Mouse (Mus musculus) stomach, embryonic 14.5 days (tissue): ENCODE measurements at regions not wholly inside any gene's neighbourhood (a gene's known extent, or its start where the extent isn't known, plus 50 kb on each side); places are given as distances from the start of the nearest gene placed in this dataset.

Source experiments
- ATAC-seq: fragments of 200-750 bp; cut with Nextera tagmentation; 2 replicates; pipeline ENCODE4 v1.8.0; 2017; ENCODE audit warnings: low read depth, moderate TSS enrichment; ENCODE audit not compliant: insufficient number of reproducible peaks, insufficient read depth, low FRiP score
- H3K27ac ChIP-seq: fragments of 300-500 bp; sonication (generic); 2 replicates; pipeline ENCODE4 v1.5.1; 2014; ENCODE audit warnings: mild to moderate bottlenecking, low read length, moderate library complexity, mixed read lengths
- H3K27me3 ChIP-seq: fragments of 300-500 bp; sonication (generic); 2 replicates; pipeline ENCODE4 v1.6.1; 2014; ENCODE audit warnings: low read length, control low read depth, mixed read lengths; ENCODE audit not compliant: control insufficient read depth, insufficient read depth
- H3K36me3 ChIP-seq: fragments of 300-500 bp; sonication (generic); 2 replicates; pipeline ENCODE4 v1.6.1; 2014; ENCODE audit warnings: mild to moderate bottlenecking, control low read depth, low read length, moderate library complexity, mixed read lengths; ENCODE audit not compliant: control insufficient read depth, insufficient read depth
- H3K4me1 ChIP-seq: fragments of 300-500 bp; sonication (generic); 2 replicates; pipeline ENCODE4 v1.6.1; 2014; ENCODE audit warnings: low read length, control low read depth, mixed read lengths; ENCODE audit not compliant: control insufficient read depth, insufficient read depth
- H3K4me2 ChIP-seq: fragments of 300-500 bp; sonication (generic); replicated peaks from 2 replicates; pipeline ENCODE4 v1.6.1; 2014; ENCODE audit warnings: low read depth, low read length, control low read depth
- H3K4me3 ChIP-seq: fragments of 300-500 bp; sonication (generic); 2 replicates; pipeline ENCODE4 v1.5.1; 2014; ENCODE audit warnings: low read depth, low read length, control low read depth
- H3K9ac ChIP-seq: fragments of 300-500 bp; sonication (generic); replicated peaks from 2 replicates; pipeline ENCODE4 v1.6.1; 2014; ENCODE audit warnings: low read depth, mild to moderate bottlenecking, control low read depth, low read length, moderate library complexity, mixed read lengths
- H3K9me3 ChIP-seq: fragments of 300-500 bp; sonication (generic); 2 replicates; pipeline ENCODE4 v1.6.1; 2016; ENCODE audit warnings: low read depth, low read length, control low read depth; ENCODE audit not compliant: control insufficient read depth
- WGBS: fragments of 180-500 bp; shearing (Covaris S2); extraction: QIAGEN DNeasy Blood & Tissue Kit; methylation state at CpG from one replicate; pipeline ENCODE4 v1.1.7; 2014; 5-methylcytosine and 5-hydroxymethylcytosine counted together

DNA sequence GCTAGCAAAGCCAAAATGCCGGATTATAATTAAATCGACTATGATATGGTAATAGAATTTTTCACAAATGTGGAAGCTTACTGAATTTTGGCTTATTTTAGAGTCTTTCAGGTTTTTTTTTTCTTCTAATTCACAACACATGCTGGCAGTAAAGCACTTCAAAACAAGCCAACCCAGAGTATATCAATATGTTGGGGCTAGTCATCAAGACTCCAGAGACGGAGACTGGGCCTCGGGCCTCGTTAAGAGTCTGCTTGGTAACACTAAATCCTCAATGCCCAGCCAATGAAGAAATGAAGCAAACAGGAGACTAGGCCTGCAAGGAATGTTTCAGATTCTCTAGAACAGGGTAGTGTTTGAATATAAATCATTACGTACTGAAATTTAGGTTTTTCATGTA is 153.3 kb upstream of the Plekha5 start:
- H3K9me3 ChIP-seq, result no peaks in the 10 kb centered on the region
- H3K27me3 ChIP-seq, result no peaks in the 10 kb centered on the region
- WGBS, result 82% methylated on average over 6 of the region's 6 CpGs
- H3K4me1 ChIP-seq, result no peaks in the 10 kb centered on the region
- H3K36me3 ChIP-seq, result no peaks in the 10 kb centered on the region
- H3K9ac ChIP-seq, result no peak overlapping the region
- H3K4me2 ChIP-seq, result no peak overlapping the region
- ATAC-seq, result no peak
- no peak overlapping the region for H3K27ac ChIP-seq
- no peak overlapping the region for H3K4me3 ChIP-seq

DNA sequence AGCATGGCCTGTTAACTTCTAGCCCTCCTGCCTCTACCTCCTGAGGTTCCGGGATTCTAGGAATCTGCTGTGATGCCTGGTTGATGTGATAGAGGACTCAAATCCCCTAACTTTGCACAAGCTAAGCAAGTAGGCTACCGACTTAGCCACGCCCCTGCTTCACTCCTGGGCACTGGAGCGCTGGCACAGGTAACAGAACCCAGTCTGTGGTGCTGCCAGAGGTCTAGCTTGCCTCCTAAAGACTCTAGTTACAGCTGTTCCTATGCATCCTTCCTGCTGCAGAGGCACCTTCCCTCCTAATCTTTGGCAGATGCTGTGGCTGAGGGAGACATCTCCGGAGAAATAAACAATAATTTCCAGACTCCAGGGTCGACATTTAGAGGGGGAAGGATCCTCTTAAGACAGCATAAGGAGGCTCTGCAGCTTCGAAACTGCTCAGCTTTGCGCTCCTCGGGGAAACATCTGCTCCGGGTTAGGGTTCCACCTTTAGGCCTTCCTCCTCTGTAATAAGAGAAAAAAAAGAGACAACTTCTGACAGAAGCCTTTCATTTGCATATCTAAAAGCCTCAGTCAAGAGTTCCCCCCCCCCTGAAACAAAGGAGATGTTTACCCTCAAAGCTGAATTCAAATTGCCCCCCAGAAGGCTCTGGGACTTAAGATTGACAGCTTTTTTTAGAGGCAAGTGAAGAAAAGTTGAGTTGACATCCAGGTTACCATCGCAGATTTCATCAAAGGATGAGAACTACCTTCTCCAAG is 155.4 kb upstream of the Plekha5 start:
- ATAC-seq, result no peak
- H3K9ac ChIP-seq, result no peak overlapping the region
- no peaks in the 10 kb centered on the region for H3K4me1 ChIP-seq
- no peaks in the 10 kb centered on the region for H3K9me3 ChIP-seq
- no peak overlapping the region for H3K4me2 ChIP-seq
- no peaks in the 10 kb centered on the region for H3K27me3 ChIP-seq
- H3K4me3 ChIP-seq, result no peak overlapping the region
- WGBS, result 26% methylated on average over 11 of the region's 11 CpGs
- no peaks in the 10 kb centered on the region for H3K36me3 ChIP-seq
- H3K27ac ChIP-seq, result peak overlapping the region; percentile 15; the same call in 1 of the 2 replicates

DNA sequence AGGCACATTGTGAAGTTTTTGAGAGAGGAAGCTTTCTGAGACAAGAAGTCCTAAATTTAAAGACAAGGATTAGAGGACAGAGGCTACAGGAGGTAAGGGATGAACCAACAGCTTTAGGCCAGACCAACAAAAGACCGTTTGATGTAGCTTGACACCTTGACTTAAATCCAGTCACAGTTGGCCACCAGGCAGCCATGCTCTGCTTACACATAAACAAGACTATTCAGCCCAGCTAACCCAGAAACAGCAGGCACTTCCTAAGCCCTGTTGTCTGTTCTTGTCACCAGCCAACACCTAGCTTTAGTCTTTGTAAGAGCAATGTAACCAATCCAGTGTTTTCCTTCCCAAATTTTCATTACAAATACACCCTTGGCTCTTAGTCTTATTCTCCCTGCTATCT is 159.9 kb upstream of the Plekha5 start:
- Histone ChIP-seq H3K9me3 (no peaks in the 10 kb centered on the region), H3K36me3 (no peaks in the 10 kb centered on the region), H3K4me1 (no peaks in the 10 kb centered on the region), H3K9ac (no peak overlapping the region), H3K27me3 (no peaks in the 10 kb centered on the region), H3K4me2 (no peak overlapping the region), H3K27ac (no peak overlapping the region), H3K4me3 (no peak overlapping the region)
- 45% methylated on average over 1 of the region's 1 CpGs for WGBS
- no peak for ATAC-seq

DNA sequence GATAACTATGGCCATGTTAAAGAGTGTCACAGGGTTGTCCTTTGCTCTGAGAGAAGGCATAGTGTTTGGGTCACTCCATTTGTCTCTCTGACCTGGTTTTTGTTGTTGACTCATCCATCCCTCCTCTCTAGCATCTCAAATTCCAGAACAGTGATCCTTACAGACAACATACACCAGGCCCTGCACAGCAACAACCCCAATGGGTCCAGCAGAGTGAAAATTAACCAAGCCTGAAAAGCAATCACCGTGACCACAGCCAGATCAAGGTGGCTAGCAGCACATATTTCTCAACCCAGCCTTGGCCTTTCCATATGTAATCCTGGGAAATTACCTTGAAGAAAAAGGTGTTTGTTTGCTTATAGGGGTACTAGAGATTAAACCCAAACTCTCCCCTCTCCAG is 162.0 kb upstream of the Plekha5 start:
- no peaks in the 10 kb centered on the region for H3K9me3 ChIP-seq
- WGBS, result 82% methylated on average over 1 of the region's 1 CpGs
- no peaks in the 10 kb centered on the region for H3K36me3 ChIP-seq
- H3K4me3 ChIP-seq, result no peak overlapping the region
- H3K9ac ChIP-seq, result no peak overlapping the region
- H3K4me1 ChIP-seq, result no peaks in the 10 kb centered on the region
- no peak for ATAC-seq
- no peak overlapping the region for H3K27ac ChIP-seq
- no peak overlapping the region for H3K4me2 ChIP-seq
- H3K27me3 ChIP-seq, result no peaks in the 10 kb centered on the region

DNA sequence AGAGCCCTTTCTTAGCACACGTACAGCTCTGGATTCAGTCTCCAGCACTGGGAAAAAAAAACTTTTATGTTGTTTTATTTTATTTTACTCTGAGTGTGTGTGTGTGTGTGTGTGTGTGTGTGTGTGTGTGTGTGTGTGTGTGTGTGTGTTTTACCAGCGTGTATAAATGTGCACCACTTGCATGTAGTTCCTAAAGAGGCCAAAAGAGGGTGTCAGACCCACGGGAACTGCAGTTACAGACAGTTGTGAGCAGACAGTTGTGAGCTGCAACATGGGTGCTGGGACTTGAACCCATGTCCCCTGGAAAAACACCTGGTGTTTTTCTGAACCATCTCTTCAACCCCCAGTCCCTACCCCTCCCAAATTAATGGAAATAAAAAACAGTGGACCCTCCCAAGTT is 165.1 kb upstream of the Plekha5 start:
- H3K4me3 ChIP-seq, result no peak overlapping the region
- no peak for ATAC-seq
- WGBS, result 88% methylated on average over 3 of the region's 3 CpGs

DNA sequence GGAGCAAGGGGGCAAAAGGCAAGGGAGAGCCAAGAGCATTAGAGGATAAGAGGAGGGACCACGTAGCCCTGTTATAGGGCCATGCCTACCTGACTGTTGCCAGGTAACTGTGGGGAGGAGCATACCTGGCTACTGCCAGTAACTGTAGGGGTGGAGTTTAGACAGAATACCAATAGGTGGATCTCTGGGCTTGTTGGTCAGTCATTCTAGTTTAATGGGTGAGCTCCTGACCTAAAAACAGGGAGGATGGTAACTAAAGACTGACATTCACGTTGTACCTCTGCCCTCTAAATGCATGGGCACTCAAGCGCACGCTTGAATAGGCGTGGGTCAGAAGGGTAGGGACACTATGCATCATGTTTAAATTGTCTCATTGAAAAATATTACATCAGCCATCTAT is 165.8 kb upstream of the Plekha5 start:
- Histone ChIP-seq H3K36me3 (no peaks in the 10 kb centered on the region), H3K4me1 (no peaks in the 10 kb centered on the region), H3K4me2 (no peak overlapping the region), H3K4me3 (no peak overlapping the region), H3K27me3 (no peaks in the 10 kb centered on the region), H3K27ac (no peak overlapping the region), H3K9ac (no peak overlapping the region), H3K9me3 (no peaks in the 10 kb centered on the region)
- ATAC-seq, result no peak
- WGBS, result 80% methylated on average over 5 of the region's 5 CpGs

More for the DNA sequence above, 165.1 kb upstream of the Plekha5 start:
- no peaks in the 10 kb centered on the region for H3K9me3 ChIP-seq
- H3K9ac ChIP-seq, result no peak overlapping the region
- H3K4me1 ChIP-seq, result no peaks in the 10 kb centered on the region
- H3K27me3 ChIP-seq, result no peaks in the 10 kb centered on the region
- H3K27ac ChIP-seq, result no peak overlapping the region
- no peaks in the 10 kb centered on the region for H3K36me3 ChIP-seq
- no peak overlapping the region for H3K4me2 ChIP-seq

DNA sequence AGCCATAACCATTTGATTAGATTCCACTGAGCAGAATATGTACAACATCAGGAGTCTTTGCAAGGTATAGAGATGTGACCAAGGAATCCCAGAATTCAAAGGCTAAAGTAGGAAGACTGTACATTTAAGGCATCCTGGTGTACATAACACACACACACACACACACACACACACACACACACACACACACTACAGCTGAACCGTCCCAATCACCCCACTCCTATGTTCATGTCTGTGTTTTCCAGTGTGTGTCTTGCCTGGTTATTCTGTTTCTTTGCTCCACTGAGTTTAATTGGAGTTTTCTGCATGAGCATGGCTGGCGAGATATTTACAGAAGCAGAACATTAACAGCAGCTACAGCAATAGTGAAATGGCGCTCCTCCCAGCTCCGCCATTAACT is 172.3 kb upstream of the Plekha5 start:
- H3K27me3 ChIP-seq, result no peaks in the 10 kb centered on the region
- H3K36me3 ChIP-seq, result no peaks in the 10 kb centered on the region
- no peak for ATAC-seq
- H3K4me2 ChIP-seq, result no peak overlapping the region
- no peak overlapping the region for H3K27ac ChIP-seq
- no peaks in the 10 kb centered on the region for H3K4me1 ChIP-seq
- H3K9ac ChIP-seq, result no peak overlapping the region
- WGBS, result 85% methylated on average over 4 of the region's 4 CpGs
- no peaks in the 10 kb centered on the region for H3K9me3 ChIP-seq
- no peak overlapping the region for H3K4me3 ChIP-seq

DNA sequence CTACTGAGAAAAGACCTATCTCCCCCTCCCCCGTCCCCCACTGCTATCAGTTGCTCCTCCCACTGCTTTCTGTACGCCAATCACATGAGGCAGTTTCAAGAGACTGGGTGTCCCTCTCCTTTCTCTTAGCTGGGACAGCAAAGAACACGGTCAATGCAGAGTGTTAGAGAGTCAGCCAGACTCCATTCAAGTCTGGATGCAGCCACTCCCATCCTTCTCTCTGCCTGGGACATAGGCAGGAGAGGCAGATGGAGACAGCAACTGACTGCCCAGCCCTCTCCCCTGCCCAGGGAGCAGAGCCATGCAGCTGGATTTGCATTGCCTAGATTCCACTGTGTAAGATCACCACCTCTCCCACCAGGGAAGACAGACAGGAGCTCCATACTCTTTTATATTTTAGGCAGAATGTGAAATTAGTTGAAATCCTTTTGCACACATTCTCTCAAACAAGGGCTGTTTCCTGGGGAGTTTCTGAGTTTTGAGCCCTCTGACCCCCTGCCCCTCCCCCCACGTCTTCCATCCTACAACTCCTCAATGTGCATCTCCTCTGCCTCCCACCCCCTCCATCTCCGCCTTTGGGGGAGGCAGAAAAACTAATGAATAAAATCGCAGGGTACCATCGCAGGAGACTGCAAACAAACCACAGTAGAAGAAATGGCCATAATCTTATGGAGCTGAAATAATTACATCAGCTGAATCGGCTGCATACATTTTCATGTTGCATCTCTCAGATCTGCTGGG is 180.3 kb upstream of the Plekha5 start:
- ATAC-seq, result 0 out of 2 replicates have a peak, but pooled peaks have one; percentile 33
- WGBS, result 44% methylated on average over 8 of the region's 8 CpGs
- H3K27ac ChIP-seq, result no peak overlapping the region

More for the DNA sequence above, 180.3 kb upstream of the Plekha5 start:
- Histone ChIP-seq H3K4me1 (no peaks in the 10 kb centered on the region), H3K36me3 (no peaks in the 10 kb centered on the region), H3K4me2 (no peak overlapping the region), H3K9me3 (no peaks in the 10 kb centered on the region), H3K4me3 (no peak overlapping the region), H3K27me3 (no peaks in the 10 kb centered on the region), H3K9ac (no peak overlapping the region)
